ENCODE assay signal across 16 mouse cellular contexts in the genomic region with DNA sequence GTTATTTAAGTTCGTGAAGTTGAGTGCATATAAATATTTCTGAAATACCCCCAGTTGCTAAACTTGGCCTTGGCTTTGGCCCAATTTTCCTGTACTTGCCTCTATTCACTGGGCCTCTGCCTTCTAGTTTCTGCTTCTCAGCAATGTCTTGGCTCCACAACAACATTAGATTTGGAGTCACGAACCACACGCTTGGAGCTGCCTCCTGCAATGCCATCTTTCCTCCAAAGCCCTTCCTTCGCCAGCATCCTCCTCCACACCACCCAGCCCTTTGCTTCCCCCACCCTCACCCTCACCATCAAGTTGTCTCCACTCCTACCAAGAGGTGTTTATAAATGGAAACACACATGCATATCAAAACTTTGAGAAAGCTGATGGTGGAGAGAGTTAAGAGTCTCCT.
A peak's percentile ranks its signal among the peaks of the same experiment; 100 is the strongest.
DNase-seq lines count a peak whose midpoint lies in the region; TF ChIP-seq lines count a peak whose summit lies in the region.
"Had no signal": no experiment of that assay in that cellular context is flagged by ENCODE, and none has a peak within 500 bp of the region (broad histone marks: within the 10 kb centered on the region; RNA-seq: fewer than 3 reads in every experiment).

No protein-coding gene starts in this region.

- TF ChIP-seq CTCF in left cerebral cortex, adult 2 months (IDR thresholded peaks at IDR 0.05): no peak

- peak; percentile 72 to 73 for DNase-seq in frontal cortex, adult 2 months (ENCODE audit: extremely low spot score in 1 of 2, low spot score in 1 of 2)
- DNase-seq in frontal cortex, postnatal 14 days (ENCODE audit: low spot score in 2 of 2): no peak
- DNase-seq in left cerebral cortex, adult 18-20 months (ENCODE audit: low spot score in 2 of 2): peak; percentile 33 to 55
- DNase-seq in left cerebral cortex, adult 2 months (ENCODE audit: extremely low spot score in 1 of 2, low spot score in 2 of 2): no peak
- peak; percentile 36 to 50 for DNase-seq in right cerebral cortex, adult 2 months (ENCODE audit: low spot score in 2 of 2)
- DNase-seq in right cerebral cortex, postnatal 4 days: no peak
- no peak for DNase-seq in gastrocnemius, adult 8-10 months (ENCODE audit: low spot score in 2 of 2)
- DNase-seq: adrenal gland, postnatal 14 days; cerebellum, adult 18-20 months; cerebellum, adult 9-11 months; cerebellum, postnatal 36 days; gastrocnemius, postnatal 25 days had no signal

- H3K27ac ChIP-seq in left cerebral cortex, adult 2 months: no peak overlapping the region
- H3K27ac ChIP-seq: forebrain, embryonic 15.5 days; hindbrain, embryonic 10.5 days; hindbrain, embryonic 14.5 days had no signal

- no peak overlapping the region for H3K4me3 ChIP-seq in left cerebral cortex, adult 2 months
- H3K4me3 ChIP-seq: forebrain, embryonic 15.5 days; heart, embryonic 12.5 days; hindbrain, embryonic 10.5 days had no signal

- intact Hi-C loops in left cerebral cortex, adult 2 months (cut with DNase I): no loop called here

Comparison
In these comparisons a context has a peak if more than half of its experiments do, and no peak if none do; other contexts are left out.
1. DNase-seq: peak in frontal cortex, adult 2 months (2 of 2), left cerebral cortex, adult 18-20 months (2 of 2) and right cerebral cortex, adult 2 months (2 of 2); none in frontal cortex, postnatal 14 days (0 of 2), left cerebral cortex, adult 2 months (0 of 2), right cerebral cortex, postnatal 4 days (single experiment) and gastrocnemius, adult 8-10 months (0 of 2).